Mouse (Mus musculus) limb, embryonic 12.5 days (tissue): ENCODE measurements around the gene Veph1. TPM values are rescaled to one million over a fixed set of nuclear protein-coding genes. Genes with fewer than 3 reads are reported as not detected.

Experiments
- ATAC-seq: fragments of 200-750 bp; cut with Nextera tagmentation; 2 replicates; pipeline ENCODE4 v1.8.0; 2017; ENCODE audit warnings: low read depth, moderate TSS enrichment; ENCODE audit not compliant: insufficient number of reproducible peaks, insufficient read depth, low FRiP score, low TSS enrichment
- H3K27ac ChIP-seq: fragments of 300-500 bp; sonication (generic); 2 replicates; pipeline ENCODE4 v1.5.1; 2016; ENCODE audit warnings: mild to moderate bottlenecking, moderate library complexity
- H3K27me3 ChIP-seq: fragments of 300-500 bp; sonication (generic); 2 replicates; pipeline ENCODE4 v1.6.1; 2016; ENCODE audit warnings: mild to moderate bottlenecking, moderate library complexity
- H3K36me3 ChIP-seq: fragments of 300-500 bp; sonication (generic); 2 replicates; pipeline ENCODE4 v1.6.1; 2016; ENCODE audit warnings: mild to moderate bottlenecking, moderate library complexity
- H3K4me1 ChIP-seq: fragments of 300-500 bp; sonication (generic); replicated peaks from 2 replicates; pipeline ENCODE4 v1.6.1; 2016
- H3K4me2 ChIP-seq: fragments of 300-500 bp; sonication (generic); 2 replicates; pipeline ENCODE4 v1.6.1; 2016; ENCODE audit warnings: mild to moderate bottlenecking, moderate library complexity
- H3K4me3 ChIP-seq: fragments of 300-500 bp; sonication (generic); replicated peaks from 2 replicates; pipeline ENCODE4 v1.5.1; 2016; ENCODE audit warnings: mild to moderate bottlenecking
- H3K9ac ChIP-seq: fragments of 300-500 bp; sonication (generic); replicated peaks from 2 replicates; pipeline ENCODE4 v1.6.1; 2016; ENCODE audit warnings: mild to moderate bottlenecking, moderate library complexity
- H3K9me3 ChIP-seq: fragments of 300-500 bp; sonication (generic); 2 replicates; pipeline ENCODE4 v1.6.1; 2016; ENCODE audit warnings: mild to moderate bottlenecking, moderate library complexity
- WGBS: fragments of 180-500 bp; shearing (Covaris S2); methylation state at CpG from one replicate; pipeline ENCODE4 v1.1.7; 2016; 5-methylcytosine and 5-hydroxymethylcytosine counted together
- polyA plus RNA-seq: library from polyadenylated mRNA; unstranded; fragments of >200 nt; fragmentation: Nextera tagmentation; extraction: Ambion mirVana; gene quantifications from 2 replicates; pipeline ENCODE4 v1.2.1, GENCODE M21; 2016

Veph1 gene
- polyA plus RNA-seq, 1 experiment from 2014 or later, result 0.92 TPM

- Histone ChIP-seq H3K9me3 (peaks cover 2% of the 10 kb centered on the region), H3K4me1 (no peaks in the 10 kb centered on the region), H3K9ac (no peak overlapping the region), H3K27ac (no peak overlapping the region), H3K27me3 (no peaks in the 10 kb centered on the region), H3K36me3 (no peaks in the 10 kb centered on the region), H3K4me2 (no peak overlapping the region), H3K4me3 (no peak overlapping the region)
- WGBS, result 44% methylated on average over 2 of the region's 2 CpGs
- no peak for ATAC-seq
Measured at GRCm38 (mm10) chr3:66091746-66092145, 204.9 kb downstream of the Veph1 start.

GRCm38 (mm10) chr3:66087608-66088007, 209.0 kb downstream of the Veph1 start:
- Histone ChIP-seq H3K4me3 (no peak overlapping the region), H3K27me3 (no peaks in the 10 kb centered on the region), H3K27ac (no peak overlapping the region), H3K4me2 (no peak overlapping the region), H3K36me3 (no peaks in the 10 kb centered on the region), H3K9ac (no peak overlapping the region), H3K9me3 (peaks cover 6% of the 10 kb centered on the region), H3K4me1 (peaks cover 6% of the 10 kb centered on the region; the same call in 1 of the 2 replicates)
- 77% methylated on average over 7 of the region's 7 CpGs for WGBS
- no peak for ATAC-seq

DNA sequence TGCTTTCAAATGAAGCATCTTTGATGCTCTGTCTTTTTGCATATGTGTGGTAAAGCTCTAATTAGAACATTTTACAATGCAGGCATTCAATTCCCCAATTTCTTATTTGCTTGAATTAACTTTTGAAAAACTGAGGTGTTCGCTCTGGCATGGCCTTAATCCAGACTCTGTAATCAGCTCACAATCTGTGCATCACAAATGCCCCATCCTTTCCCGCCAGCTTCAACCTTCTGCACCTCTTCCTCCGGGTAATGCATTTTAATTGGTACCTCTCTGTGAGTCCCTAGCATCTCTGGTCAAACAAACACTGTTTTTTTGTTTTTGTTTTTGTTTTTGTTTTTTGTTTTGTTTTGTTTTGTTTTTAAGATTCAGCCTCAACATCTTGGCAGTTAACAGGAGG, 212.8 kb downstream of the Veph1 start:
- H3K27ac ChIP-seq, result no peak overlapping the region
- no peaks in the 10 kb centered on the region for H3K27me3 ChIP-seq
- H3K9me3 ChIP-seq, result peaks cover 6% of the 10 kb centered on the region
- WGBS, result 85% methylated on average over 3 of the region's 3 CpGs
- no peak overlapping the region for H3K4me2 ChIP-seq
- no peak overlapping the region for H3K9ac ChIP-seq
- no peak overlapping the region for H3K4me3 ChIP-seq
- peaks cover 11% of the 10 kb centered on the region; the same call in 1 of the 2 replicates for H3K4me1 ChIP-seq
- no peaks in the 10 kb centered on the region for H3K36me3 ChIP-seq
- ATAC-seq, result no peak

DNA sequence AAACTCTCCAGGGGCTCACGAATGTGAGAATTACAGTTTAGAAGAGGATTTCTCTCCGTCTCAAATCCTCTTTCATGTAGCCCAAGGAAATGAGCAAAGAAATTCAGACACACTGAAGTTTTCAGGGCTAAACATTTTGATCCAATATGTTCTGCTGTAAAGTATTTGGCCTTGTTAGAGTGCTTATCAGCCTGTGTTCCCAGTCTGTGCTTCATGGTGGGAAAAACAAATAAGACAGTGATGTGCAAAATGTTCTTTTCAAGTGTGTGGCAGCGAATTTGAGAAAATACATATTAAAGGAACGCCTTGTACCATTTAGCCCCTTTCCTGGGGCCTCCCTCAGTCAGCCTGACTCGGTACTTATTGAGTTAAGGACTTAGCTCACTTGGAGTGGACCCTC, 213.2 kb downstream of the Veph1 start:
- no peak for ATAC-seq
- Histone ChIP-seq H3K4me3 (no peak overlapping the region), H3K4me2 (no peak overlapping the region), H3K4me1 (peaks cover 11% of the 10 kb centered on the region; the same call in 1 of the 2 replicates), H3K27ac (no peak overlapping the region), H3K27me3 (no peaks in the 10 kb centered on the region), H3K9ac (no peak overlapping the region), H3K9me3 (peaks cover 6% of the 10 kb centered on the region), H3K36me3 (no peaks in the 10 kb centered on the region)
- WGBS, result 71% methylated on average over 5 of the region's 5 CpGs

DNA sequence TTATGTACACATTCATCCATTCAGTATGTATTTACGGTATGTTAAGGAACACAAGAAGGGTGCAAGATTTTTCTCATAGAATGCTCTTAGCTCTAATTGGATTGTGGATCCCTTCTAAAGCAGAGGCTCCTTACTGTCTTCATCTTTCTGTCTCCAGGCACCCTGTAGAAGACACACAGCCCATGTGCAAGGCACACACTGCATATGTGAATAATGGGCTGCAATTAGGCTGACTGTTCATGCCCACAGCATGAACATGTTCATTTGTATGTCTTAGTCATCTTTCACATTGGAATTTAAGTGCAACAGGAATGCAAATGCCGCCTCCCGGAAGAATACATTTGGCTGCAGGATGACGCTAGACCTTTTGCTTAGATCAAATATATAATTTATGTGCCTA, 213.7 kb downstream of the Veph1 start:
- ATAC-seq, result no peak
- no peak overlapping the region for H3K4me2 ChIP-seq
- H3K36me3 ChIP-seq, result no peaks in the 10 kb centered on the region
- H3K4me3 ChIP-seq, result no peak overlapping the region
- H3K4me1 ChIP-seq, result peaks cover 15% of the 10 kb centered on the region; the same call in 1 of the 2 replicates
- H3K9me3 ChIP-seq, result peaks cover 6% of the 10 kb centered on the region
- no peaks in the 10 kb centered on the region for H3K27me3 ChIP-seq
- WGBS, result 86% methylated on average over 4 of the region's 4 CpGs
- no peak overlapping the region for H3K27ac ChIP-seq
- H3K9ac ChIP-seq, result no peak overlapping the region

- no peak overlapping the region for H3K27ac ChIP-seq
- no peak overlapping the region for H3K4me3 ChIP-seq
- H3K4me2 ChIP-seq, result no peak overlapping the region
- no peaks in the 10 kb centered on the region for H3K36me3 ChIP-seq
- H3K9me3 ChIP-seq, result peaks cover under 1% of the 10 kb centered on the region; the same call in 1 of the 2 replicates
- ATAC-seq, result no peak
- peaks cover 16% of the 10 kb centered on the region; the same call in 1 of the 2 replicates for H3K4me1 ChIP-seq
- no peak overlapping the region for H3K9ac ChIP-seq
- WGBS, result 19% methylated on average over 3 of the region's 3 CpGs
- no peaks in the 10 kb centered on the region for H3K27me3 ChIP-seq
Measured at GRCm38 (mm10) chr3:66081363-66081736, 215.3 kb downstream of the Veph1 start.

GRCm38 (mm10) chr3:66080631-66081362, 215.8 kb downstream of the Veph1 start:
- ATAC-seq, result no peak
- no peak overlapping the region for H3K9ac ChIP-seq
- H3K4me2 ChIP-seq, result no peak overlapping the region
- no peaks in the 10 kb centered on the region for H3K9me3 ChIP-seq
- H3K27ac ChIP-seq, result no peak overlapping the region
- H3K36me3 ChIP-seq, result no peaks in the 10 kb centered on the region
- peaks cover 16% of the 10 kb centered on the region; the same call in 1 of the 2 replicates for H3K4me1 ChIP-seq
- no peaks in the 10 kb centered on the region for H3K27me3 ChIP-seq
- WGBS, result 63% methylated on average over 4 of the region's 4 CpGs
- no peak overlapping the region for H3K4me3 ChIP-seq

DNA sequence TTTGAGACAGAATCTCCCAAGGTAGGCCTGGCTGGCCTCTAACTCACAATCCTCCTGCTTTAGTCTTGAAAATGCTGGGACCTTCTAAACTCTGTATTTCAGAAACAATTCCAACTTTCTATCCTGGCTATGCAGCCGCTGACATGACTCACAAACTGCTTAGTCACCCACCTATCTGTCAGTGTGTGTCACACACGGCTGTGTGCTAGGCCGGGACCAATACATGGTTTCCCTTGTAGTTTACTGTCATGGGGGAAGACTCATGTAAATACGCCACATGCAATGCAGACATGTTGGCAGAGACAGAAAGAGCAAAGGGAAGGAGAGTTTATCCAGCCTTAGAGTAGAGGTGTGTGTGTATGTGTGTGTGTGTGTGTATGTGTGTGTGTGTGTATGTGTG, 216.8 kb downstream of the Veph1 start:
- Histone ChIP-seq H3K36me3 (no peaks in the 10 kb centered on the region), H3K9ac (no peak overlapping the region), H3K4me3 (no peak overlapping the region), H3K4me2 (no peak overlapping the region), H3K9me3 (no peaks in the 10 kb centered on the region), H3K27ac (no peak overlapping the region), H3K27me3 (no peaks in the 10 kb centered on the region), H3K4me1 (peaks cover 16% of the 10 kb centered on the region; the same call in 1 of the 2 replicates)
- WGBS, result 89% methylated on average over 4 of the region's 4 CpGs
- ATAC-seq, result no peak

DNA sequence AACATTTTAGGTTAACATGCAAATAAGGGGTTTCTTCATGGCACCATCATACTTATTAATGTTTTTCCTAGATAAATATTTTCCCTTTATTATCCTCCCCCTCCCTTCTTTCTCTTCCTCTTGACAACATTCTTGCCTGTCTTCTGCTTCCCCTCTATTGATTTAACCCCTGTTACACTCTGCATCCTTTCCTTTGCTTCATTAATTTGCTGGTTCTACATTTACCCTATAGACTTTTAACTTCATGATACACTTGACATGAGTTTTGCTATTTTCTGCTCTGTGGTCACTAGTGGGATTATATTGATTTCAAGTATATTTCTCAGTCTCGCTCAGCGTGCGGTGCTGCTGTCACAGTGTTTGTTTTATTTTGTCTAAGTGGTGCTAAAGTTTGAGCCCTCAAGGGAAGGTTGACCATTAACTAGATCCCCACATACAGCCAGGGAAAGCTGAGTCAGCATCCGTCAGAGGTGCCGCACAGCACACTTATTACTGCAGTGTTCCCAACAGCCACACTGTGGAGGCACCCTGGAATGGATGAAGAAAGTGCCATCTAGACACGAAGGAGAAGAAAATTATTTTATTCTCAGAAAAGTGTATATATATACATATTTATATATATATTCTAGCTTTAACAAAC, 217.6 kb downstream of the Veph1 start:
- H3K4me1 ChIP-seq, result peaks cover 16% of the 10 kb centered on the region; the same call in 1 of the 2 replicates

GRCm38 (mm10) chr3:66078026-66078721, 218.5 kb downstream of the Veph1 start:
- 82% methylated on average over 23 of the region's 23 CpGs for WGBS
- no peaks in the 10 kb centered on the region for H3K36me3 ChIP-seq
- no peaks in the 10 kb centered on the region for H3K27me3 ChIP-seq
- no peak overlapping the region for H3K9ac ChIP-seq
- H3K9me3 ChIP-seq, result no peaks in the 10 kb centered on the region
- no peak overlapping the region for H3K27ac ChIP-seq
- H3K4me1 ChIP-seq, result peaks cover 14% of the 10 kb centered on the region; the same call in 1 of the 2 replicates
- no peak overlapping the region; the same call in 1 of the 2 replicates for H3K4me2 ChIP-seq
- 0 out of 2 replicates have a peak, but pooled peaks have one; percentile 10 for ATAC-seq
- no peak overlapping the region for H3K4me3 ChIP-seq

More for the DNA sequence above, 217.6 kb downstream of the Veph1 start:
- H3K4me3 ChIP-seq, result no peak overlapping the region
- no peaks in the 10 kb centered on the region for H3K27me3 ChIP-seq
- no peaks in the 10 kb centered on the region for H3K9me3 ChIP-seq
- no peaks in the 10 kb centered on the region for H3K36me3 ChIP-seq
- no peak overlapping the region for H3K4me2 ChIP-seq
- H3K9ac ChIP-seq, result no peak overlapping the region
- H3K27ac ChIP-seq, result no peak overlapping the region
- WGBS, result 61% methylated on average over 6 of the region's 6 CpGs
- ATAC-seq, result no peak

GRCm38 (mm10) chr3:66070274-66070673, 226.4 kb downstream of the Veph1 start:
- H3K27me3 ChIP-seq, result no peaks in the 10 kb centered on the region
- no peaks in the 10 kb centered on the region for H3K4me1 ChIP-seq
- no peak overlapping the region for H3K27ac ChIP-seq
- H3K9me3 ChIP-seq, result no peaks in the 10 kb centered on the region
- H3K4me3 ChIP-seq, result no peak overlapping the region
- no peak overlapping the region for H3K4me2 ChIP-seq
- 97% methylated on average over 1 of the region's 1 CpGs for WGBS
- no peak for ATAC-seq
- H3K36me3 ChIP-seq, result no peaks in the 10 kb centered on the region
- H3K9ac ChIP-seq, result no peak overlapping the region
